Mouse (Mus musculus) embryonic fibroblast, embryonic 13.5 days (primary cell): ENCODE results near the gene Ccdc88a.

Source experiments
- CTCF ChIP-seq: IDR thresholded peaks from 2 replicates; pipeline ENCODE4 v1.5.1; 2011; ENCODE audit warnings: mild to moderate bottlenecking, control low read depth, low read length, moderate library complexity, borderline replicate concordance; ENCODE audit not compliant: insufficient read depth
- POLR2A ChIP-seq: IDR thresholded peaks from 2 replicates; pipeline ENCODE4 v1.6.1; 2011; ENCODE audit warnings: low read depth, mild to moderate bottlenecking, control low read depth, low read length, moderate library complexity

DNA sequence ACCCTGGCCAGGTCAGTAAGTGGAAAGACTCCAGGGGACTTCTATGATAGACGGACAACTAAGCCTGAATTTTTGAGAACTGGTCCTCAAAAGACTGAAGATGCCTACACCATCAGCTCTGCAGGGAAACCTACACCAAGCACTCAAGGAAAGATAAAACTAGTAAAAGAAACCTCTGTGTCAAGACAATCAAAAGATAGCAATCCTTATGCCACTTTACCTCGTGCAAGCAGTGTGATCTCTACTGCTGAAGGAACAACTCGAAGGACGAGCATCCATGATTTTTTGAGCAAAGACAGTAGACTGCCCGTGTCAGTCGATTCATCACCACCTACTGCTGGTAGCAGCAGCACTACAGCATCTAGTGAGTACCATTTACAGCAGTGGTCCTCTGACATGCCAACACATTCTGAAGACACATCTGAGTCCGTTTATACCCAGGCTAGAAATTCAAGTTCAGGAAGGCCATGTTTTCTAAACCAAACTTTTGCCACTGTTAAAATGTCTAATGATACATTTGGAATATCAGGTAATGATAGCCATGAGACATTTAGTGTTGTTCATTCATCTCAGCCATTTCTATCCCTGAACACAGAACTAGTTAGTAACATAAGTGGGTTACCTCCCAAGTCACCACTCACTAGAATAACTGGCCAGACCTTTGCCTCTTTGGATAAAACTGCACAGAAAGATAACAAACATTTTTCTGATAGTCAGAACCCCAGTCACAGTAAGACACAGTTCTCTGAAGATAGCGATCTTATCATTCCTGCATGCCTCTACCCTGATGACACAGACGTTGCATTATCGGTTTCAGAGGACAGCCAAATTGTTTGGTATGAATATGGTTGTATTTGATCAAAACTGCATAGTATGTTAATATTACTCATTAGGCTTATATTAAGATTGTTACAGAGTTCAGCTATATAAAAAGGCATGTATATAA, 130.8 kb downstream of the Ccdc88a start:
- TF ChIP-seq CTCF = no peak
- TF ChIP-seq POLR2A = no peak
